Mouse (Mus musculus): Measurements from ENCODE around the gene Phactr1. TPM values are rescaled to one million over a fixed set of nuclear protein-coding genes. Genes with fewer than 3 reads are reported as not detected.

Phactr1 gene
- polyA plus RNA-seq, 1 experiment from 2014 or later, result 6.8 TPM

GRCm38 (mm10) chr13:42948717-42949265 lies 268.4 kb downstream of the Phactr1 start:
- H3K27me3 ChIP-seq (replicated peaks; ENCODE audit: control insufficient read depth, insufficient read depth, low read length), result no peaks in the 10 kb centered on the region
- H3K4me3 ChIP-seq (ENCODE audit: low read depth, low read length), result no peak overlapping the region
- H3K9ac ChIP-seq (ENCODE audit: low read depth, low read length), result no peak overlapping the region
- TF ChIP-seq CTCF (IDR thresholded peaks at IDR 0.05; ENCODE audit: low read depth), result no peak
- no peaks in the 10 kb centered on the region for H3K4me1 ChIP-seq (replicated peaks; ENCODE audit: control insufficient read depth, insufficient read depth, low read length)
- 86% methylated on average over 10 of the region's 10 CpGs for WGBS
- H3K36me3 ChIP-seq (ENCODE audit: control insufficient read depth, insufficient read depth), result no peaks in the 10 kb centered on the region
- no peak overlapping the region for H3K4me2 ChIP-seq (replicated peaks; ENCODE audit: low read depth)
- ATAC-seq, result no peak
- no peak overlapping the region for H3K27ac ChIP-seq (ENCODE audit: low read depth, low read length)
- H3K9me3 ChIP-seq (ENCODE audit: control insufficient read depth), result no peaks in the 10 kb centered on the region

DNA sequence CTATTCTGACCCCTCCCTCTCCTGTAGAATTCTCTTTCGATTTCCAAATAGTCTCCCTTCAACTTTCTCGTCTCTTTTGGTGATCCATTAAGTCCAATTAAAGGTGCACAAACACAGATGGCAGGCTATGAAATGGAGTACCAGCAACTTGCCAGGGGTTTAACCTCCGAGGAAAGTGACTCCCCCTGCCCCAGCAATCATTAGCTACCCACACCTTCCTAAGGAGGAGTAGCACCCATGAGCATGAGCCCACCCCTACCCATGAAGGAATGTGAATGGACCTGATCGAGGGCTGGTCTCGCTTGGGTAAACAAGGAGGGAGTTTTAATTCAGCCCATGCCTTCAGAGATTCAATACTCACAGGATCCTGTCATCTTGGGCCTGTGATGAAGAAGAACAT lies 268.9 kb downstream of the Phactr1 start:
- no peak for ATAC-seq
- Histone ChIP-seq H3K36me3 (ENCODE audit: control insufficient read depth, insufficient read depth) (no peaks in the 10 kb centered on the region), H3K4me3 (ENCODE audit: low read depth, low read length) (no peak overlapping the region), H3K27me3 (replicated peaks; ENCODE audit: control insufficient read depth, insufficient read depth, low read length) (no peaks in the 10 kb centered on the region), H3K4me1 (replicated peaks; ENCODE audit: control insufficient read depth, insufficient read depth, low read length) (no peaks in the 10 kb centered on the region), H3K4me2 (replicated peaks; ENCODE audit: low read depth) (no peak overlapping the region), H3K27ac (ENCODE audit: low read depth, low read length) (no peak overlapping the region), H3K9ac (ENCODE audit: low read depth, low read length) (no peak overlapping the region), H3K9me3 (ENCODE audit: control insufficient read depth) (no peaks in the 10 kb centered on the region)
- TF ChIP-seq CTCF (IDR thresholded peaks at IDR 0.05; ENCODE audit: low read depth), result no peak
- 59% methylated on average over 5 of the region's 5 CpGs for WGBS

DNA sequence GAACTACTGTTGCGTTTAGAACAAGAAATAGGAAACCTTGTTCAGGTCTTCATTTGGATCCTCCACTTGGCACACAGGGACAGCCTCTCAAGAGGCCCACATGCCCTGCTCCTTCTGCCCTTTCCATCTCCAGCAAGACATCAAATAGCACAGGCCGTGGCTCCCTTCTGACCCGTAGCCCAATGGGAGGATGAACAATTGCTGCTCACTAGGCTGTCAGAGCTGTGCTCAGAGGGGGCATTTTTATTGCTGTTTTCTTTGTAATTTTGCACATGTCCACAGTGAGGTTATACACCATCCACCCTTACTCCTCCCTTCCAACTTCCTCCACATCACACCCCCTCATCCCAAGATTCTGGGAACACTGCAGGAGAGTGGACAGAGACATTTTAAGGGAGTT lies 269.6 kb downstream of the Phactr1 start:
- Histone ChIP-seq H3K27me3 (replicated peaks; ENCODE audit: control insufficient read depth, insufficient read depth, low read length) (no peaks in the 10 kb centered on the region), H3K4me2 (replicated peaks; ENCODE audit: low read depth) (no peak overlapping the region), H3K4me3 (ENCODE audit: low read depth, low read length) (no peak overlapping the region), H3K4me1 (replicated peaks; ENCODE audit: control insufficient read depth, insufficient read depth, low read length) (no peaks in the 10 kb centered on the region), H3K9ac (ENCODE audit: low read depth, low read length) (no peak overlapping the region), H3K9me3 (ENCODE audit: control insufficient read depth) (no peaks in the 10 kb centered on the region), H3K27ac (ENCODE audit: low read depth, low read length) (no peak overlapping the region), H3K36me3 (ENCODE audit: control insufficient read depth, insufficient read depth) (no peaks in the 10 kb centered on the region)
- no peak for ATAC-seq
- TF ChIP-seq CTCF (IDR thresholded peaks at IDR 0.05; ENCODE audit: low read depth), result no peak
- 89% methylated on average over 3 of the region's 3 CpGs for WGBS

GRCm38 (mm10) chr13:42952037-42952721 lies 271.8 kb downstream of the Phactr1 start:
- Histone ChIP-seq H3K27me3 (replicated peaks; ENCODE audit: control insufficient read depth, insufficient read depth, low read length) (no peaks in the 10 kb centered on the region), H3K27ac (ENCODE audit: low read depth, low read length) (no peak overlapping the region), H3K9me3 (ENCODE audit: control insufficient read depth) (no peaks in the 10 kb centered on the region), H3K4me1 (replicated peaks; ENCODE audit: control insufficient read depth, insufficient read depth, low read length) (no peaks in the 10 kb centered on the region), H3K9ac (ENCODE audit: low read depth, low read length) (no peak overlapping the region), H3K4me2 (replicated peaks; ENCODE audit: low read depth) (no peak overlapping the region), H3K36me3 (ENCODE audit: control insufficient read depth, insufficient read depth) (no peaks in the 10 kb centered on the region), H3K4me3 (ENCODE audit: low read depth, low read length) (no peak overlapping the region)
- 69% methylated on average over 15 of the region's 15 CpGs for WGBS
- no peak for TF ChIP-seq CTCF (IDR thresholded peaks at IDR 0.05; ENCODE audit: low read depth)
- no peak for ATAC-seq

DNA sequence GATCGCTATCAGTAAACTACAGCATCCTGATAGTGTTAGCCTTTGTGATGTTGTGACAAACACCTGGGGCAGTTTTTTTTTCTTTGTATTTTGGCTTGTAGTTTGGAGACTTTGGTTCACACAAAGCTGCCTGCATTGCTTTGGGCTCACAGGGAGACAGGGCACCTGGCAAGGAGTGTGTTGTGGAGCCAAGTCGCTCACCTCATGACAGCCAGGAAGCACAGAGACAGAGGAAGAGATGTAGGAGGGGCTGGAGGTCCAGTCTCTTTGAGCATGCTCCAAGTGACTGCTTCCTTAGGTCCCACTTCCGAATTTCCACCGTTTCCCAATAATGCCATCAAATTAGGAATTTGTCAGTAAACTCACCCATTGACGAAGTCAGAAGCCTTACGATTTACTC lies 272.6 kb downstream of the Phactr1 start:
- Histone ChIP-seq H3K36me3 (ENCODE audit: control insufficient read depth, insufficient read depth) (no peaks in the 10 kb centered on the region), H3K4me1 (replicated peaks; ENCODE audit: control insufficient read depth, insufficient read depth, low read length) (no peaks in the 10 kb centered on the region), H3K4me3 (ENCODE audit: low read depth, low read length) (no peak overlapping the region), H3K4me2 (replicated peaks; ENCODE audit: low read depth) (no peak overlapping the region), H3K9me3 (ENCODE audit: control insufficient read depth) (no peaks in the 10 kb centered on the region), H3K27ac (ENCODE audit: low read depth, low read length) (no peak overlapping the region), H3K27me3 (replicated peaks; ENCODE audit: control insufficient read depth, insufficient read depth, low read length) (no peaks in the 10 kb centered on the region), H3K9ac (ENCODE audit: low read depth, low read length) (no peak overlapping the region)
- no peak for TF ChIP-seq CTCF (IDR thresholded peaks at IDR 0.05; ENCODE audit: low read depth)
- no peak for ATAC-seq
- WGBS, result 95% methylated on average over 6 of the region's 6 CpGs

DNA sequence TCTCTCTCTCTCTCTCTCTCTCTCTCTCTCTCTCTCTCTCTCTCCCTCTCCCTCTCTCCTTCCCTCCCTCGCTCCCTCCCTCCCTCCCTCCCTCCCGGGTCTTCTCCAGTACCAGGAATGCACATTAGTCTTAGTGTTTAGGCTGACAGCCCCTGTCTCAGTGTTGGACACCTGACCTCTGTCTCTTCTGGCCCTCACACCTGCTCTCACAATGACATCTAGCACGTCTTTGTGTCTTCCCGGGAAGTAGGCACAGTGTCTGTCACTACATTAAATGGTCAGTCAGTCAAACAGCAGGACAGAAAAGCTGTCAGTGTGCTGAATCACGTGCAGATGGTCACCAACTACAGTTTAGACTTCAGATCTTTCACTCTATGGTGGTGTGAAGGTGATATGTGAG lies 273.7 kb downstream of the Phactr1 start:
- Histone ChIP-seq H3K27ac (ENCODE audit: low read depth, low read length) (no peak overlapping the region), H3K4me1 (replicated peaks; ENCODE audit: control insufficient read depth, insufficient read depth, low read length) (no peaks in the 10 kb centered on the region), H3K36me3 (ENCODE audit: control insufficient read depth, insufficient read depth) (no peaks in the 10 kb centered on the region), H3K27me3 (replicated peaks; ENCODE audit: control insufficient read depth, insufficient read depth, low read length) (no peaks in the 10 kb centered on the region), H3K9ac (ENCODE audit: low read depth, low read length) (no peak overlapping the region), H3K4me3 (ENCODE audit: low read depth, low read length) (no peak overlapping the region), H3K9me3 (ENCODE audit: control insufficient read depth) (no peaks in the 10 kb centered on the region), H3K4me2 (replicated peaks; ENCODE audit: low read depth) (no peak overlapping the region)
- TF ChIP-seq CTCF (IDR thresholded peaks at IDR 0.05; ENCODE audit: low read depth), result no peak
- ATAC-seq, result no peak
- WGBS, result 64% methylated on average over 5 of the region's 5 CpGs

Measured in intestine, postnatal 0 days (tissue).